Mouse (Mus musculus): ENCODE data around the gene Plppr1. TPM values are rescaled to one million over a fixed set of nuclear protein-coding genes. Genes with fewer than 3 reads are reported as not detected.
A peak's percentile ranks its signal among the peaks of the same experiment; 100 is the strongest.

Gene Plppr1
- polyA plus RNA-seq, 1 experiment from 2014 or later, result 76.7 TPM

- Histone ChIP-seq H3K36me3 (replicated peaks; ENCODE audit: control insufficient read depth, insufficient read depth) (no peaks in the 10 kb centered on the region), H3K9ac (no peak overlapping the region), H3K4me2 (replicated peaks) (no peak overlapping the region), H3K4me1 (replicated peaks; ENCODE audit: control insufficient read depth, insufficient read depth, low read length) (no peaks in the 10 kb centered on the region), H3K4me3 (replicated peaks; ENCODE audit: low read length) (no peak overlapping the region), H3K27me3 (ENCODE audit: control insufficient read depth, insufficient read depth, low read length) (no peaks in the 10 kb centered on the region), H3K27ac (no peak overlapping the region), H3K9me3 (ENCODE audit: control insufficient read depth, low read length) (no peaks in the 10 kb centered on the region)
- no peak for DNase-seq (ENCODE audit: low spot score)
- 71% methylated on average over 1 of the region's 1 CpGs for WGBS
- ATAC-seq (ENCODE audit: low FRiP score), result no peak
Measured at GRCm38 (mm10) chr4:49156781-49157180, 97.7 kb downstream of the Plppr1 start.

GRCm38 (mm10) chr4:49163285-49163684, 104.2 kb downstream of the Plppr1 start:
- H3K4me1 ChIP-seq (replicated peaks; ENCODE audit: control insufficient read depth, insufficient read depth, low read length), result no peaks in the 10 kb centered on the region
- 79% methylated on average over 3 of the region's 3 CpGs for WGBS
- no peak overlapping the region for H3K4me3 ChIP-seq (replicated peaks; ENCODE audit: low read length)
- H3K4me2 ChIP-seq (replicated peaks), result no peak overlapping the region
- no peak overlapping the region for H3K27ac ChIP-seq
- no peak overlapping the region for H3K9ac ChIP-seq
- ATAC-seq (ENCODE audit: low FRiP score), result no peak
- no peak for DNase-seq (ENCODE audit: low spot score)
- H3K36me3 ChIP-seq (replicated peaks; ENCODE audit: control insufficient read depth, insufficient read depth), result no peaks in the 10 kb centered on the region
- H3K9me3 ChIP-seq (ENCODE audit: control insufficient read depth, low read length), result no peaks in the 10 kb centered on the region
- no peaks in the 10 kb centered on the region for H3K27me3 ChIP-seq (ENCODE audit: control insufficient read depth, insufficient read depth, low read length)

DNA sequence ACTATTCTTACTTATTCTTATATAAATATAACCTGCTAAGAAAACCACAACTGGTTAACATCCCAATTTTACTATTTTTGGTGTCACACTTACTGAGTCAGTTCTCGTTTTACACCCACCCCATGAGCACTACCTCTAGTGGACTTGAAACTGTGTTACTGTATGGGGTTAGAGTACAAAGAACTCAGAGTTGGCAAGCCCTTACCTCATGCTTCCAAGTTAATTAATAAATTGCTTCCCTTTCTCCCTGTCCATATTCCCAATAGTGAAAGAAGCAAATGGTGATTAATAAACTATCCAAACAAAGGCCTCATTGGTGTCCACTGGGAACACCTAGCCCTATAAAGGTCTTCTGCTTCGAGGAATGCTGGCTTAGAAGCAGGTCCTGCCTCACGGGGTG, 107.3 kb downstream of the Plppr1 start:
- no peak overlapping the region for H3K4me2 ChIP-seq (replicated peaks)
- no peak for ATAC-seq (ENCODE audit: low FRiP score)
- no peak overlapping the region for H3K9ac ChIP-seq
- no peak for DNase-seq (ENCODE audit: low spot score)
- H3K36me3 ChIP-seq (replicated peaks; ENCODE audit: control insufficient read depth, insufficient read depth), result no peaks in the 10 kb centered on the region
- no peak overlapping the region for H3K27ac ChIP-seq
- no peak overlapping the region for H3K4me3 ChIP-seq (replicated peaks; ENCODE audit: low read length)
- no peaks in the 10 kb centered on the region for H3K4me1 ChIP-seq (replicated peaks; ENCODE audit: control insufficient read depth, insufficient read depth, low read length)
- WGBS, result 72% methylated on average over 3 of the region's 3 CpGs
- H3K27me3 ChIP-seq (ENCODE audit: control insufficient read depth, insufficient read depth, low read length), result no peaks in the 10 kb centered on the region
- H3K9me3 ChIP-seq (ENCODE audit: control insufficient read depth, low read length), result no peaks in the 10 kb centered on the region

- ATAC-seq (ENCODE audit: low FRiP score) (no peak), DNase-seq (ENCODE audit: low spot score) (no peak)
- H3K27ac ChIP-seq, result no peak overlapping the region
- H3K4me2 ChIP-seq (replicated peaks), result no peak overlapping the region
- WGBS, result 83% methylated on average over 5 of the region's 5 CpGs
- H3K27me3 ChIP-seq (ENCODE audit: control insufficient read depth, insufficient read depth, low read length), result no peaks in the 10 kb centered on the region
- H3K4me3 ChIP-seq (replicated peaks; ENCODE audit: low read length), result no peak overlapping the region
- no peak overlapping the region for H3K9ac ChIP-seq
- H3K36me3 ChIP-seq (replicated peaks; ENCODE audit: control insufficient read depth, insufficient read depth), result no peaks in the 10 kb centered on the region
- H3K4me1 ChIP-seq (replicated peaks; ENCODE audit: control insufficient read depth, insufficient read depth, low read length), result no peaks in the 10 kb centered on the region
- no peaks in the 10 kb centered on the region for H3K9me3 ChIP-seq (ENCODE audit: control insufficient read depth, low read length)
Measured at GRCm38 (mm10) chr4:49167030-49167429, 108.0 kb downstream of the Plppr1 start.

- no peaks in the 10 kb centered on the region for H3K36me3 ChIP-seq (replicated peaks; ENCODE audit: control insufficient read depth, insufficient read depth)
- no peaks in the 10 kb centered on the region for H3K9me3 ChIP-seq (ENCODE audit: control insufficient read depth, low read length)
- H3K4me3 ChIP-seq (replicated peaks; ENCODE audit: low read length), result no peak overlapping the region
- ATAC-seq (ENCODE audit: low FRiP score) (no peak), DNase-seq (ENCODE audit: low spot score) (no peak)
- H3K27ac ChIP-seq, result no peak overlapping the region
- H3K4me1 ChIP-seq (replicated peaks; ENCODE audit: control insufficient read depth, insufficient read depth, low read length), result no peaks in the 10 kb centered on the region
- H3K27me3 ChIP-seq (ENCODE audit: control insufficient read depth, insufficient read depth, low read length), result no peaks in the 10 kb centered on the region
- H3K4me2 ChIP-seq (replicated peaks), result no peak overlapping the region
- WGBS, result 64% methylated on average over 1 of the region's 1 CpGs
- no peak overlapping the region for H3K9ac ChIP-seq
Measured at GRCm38 (mm10) chr4:49169498-49169897, 110.4 kb downstream of the Plppr1 start.

GRCm38 (mm10) chr4:49178101-49178500, 119.0 kb downstream of the Plppr1 start:
- Histone ChIP-seq H3K27me3 (ENCODE audit: control insufficient read depth, insufficient read depth, low read length) (no peaks in the 10 kb centered on the region), H3K4me3 (replicated peaks; ENCODE audit: low read length) (no peak overlapping the region), H3K4me2 (replicated peaks) (no peak overlapping the region), H3K36me3 (replicated peaks; ENCODE audit: control insufficient read depth, insufficient read depth) (no peaks in the 10 kb centered on the region), H3K9me3 (ENCODE audit: control insufficient read depth, low read length) (no peaks in the 10 kb centered on the region), H3K4me1 (replicated peaks; ENCODE audit: control insufficient read depth, insufficient read depth, low read length) (peaks cover 7% of the 10 kb centered on the region; the same call in 1 of the 2 replicates), H3K9ac (no peak overlapping the region), H3K27ac (no peak overlapping the region)
- 88% methylated on average over 2 of the region's 2 CpGs for WGBS
- no peak for DNase-seq (ENCODE audit: low spot score)
- no peak for ATAC-seq (ENCODE audit: low FRiP score)

GRCm38 (mm10) chr4:49178891-49179290, 119.8 kb downstream of the Plppr1 start:
- Histone ChIP-seq H3K4me2 (replicated peaks) (no peak overlapping the region), H3K27me3 (ENCODE audit: control insufficient read depth, insufficient read depth, low read length) (no peaks in the 10 kb centered on the region), H3K4me3 (replicated peaks; ENCODE audit: low read length) (no peak overlapping the region), H3K4me1 (replicated peaks; ENCODE audit: control insufficient read depth, insufficient read depth, low read length) (peaks cover 7% of the 10 kb centered on the region; the same call in 1 of the 2 replicates), H3K36me3 (replicated peaks; ENCODE audit: control insufficient read depth, insufficient read depth) (no peaks in the 10 kb centered on the region), H3K9ac (no peak overlapping the region), H3K27ac (no peak overlapping the region), H3K9me3 (ENCODE audit: control insufficient read depth, low read length) (no peaks in the 10 kb centered on the region)
- ATAC-seq (ENCODE audit: low FRiP score), result no peak
- WGBS, result 59% methylated on average over 3 of the region's 3 CpGs
- DNase-seq (ENCODE audit: low spot score), result no peak

GRCm38 (mm10) chr4:49179471-49180181, 120.6 kb downstream of the Plppr1 start:
- DNase-seq (ENCODE audit: low spot score) (no peak), ATAC-seq (ENCODE audit: low FRiP score) (no peak)
- Histone ChIP-seq H3K4me1 (replicated peaks; ENCODE audit: control insufficient read depth, insufficient read depth, low read length) (peaks cover 7% of the 10 kb centered on the region; the same call in 1 of the 2 replicates), H3K9ac (no peak overlapping the region), H3K36me3 (replicated peaks; ENCODE audit: control insufficient read depth, insufficient read depth) (no peaks in the 10 kb centered on the region), H3K27me3 (ENCODE audit: control insufficient read depth, insufficient read depth, low read length) (no peaks in the 10 kb centered on the region), H3K4me3 (replicated peaks; ENCODE audit: low read length) (no peak overlapping the region), H3K4me2 (replicated peaks) (no peak overlapping the region), H3K9me3 (ENCODE audit: control insufficient read depth, low read length) (no peaks in the 10 kb centered on the region), H3K27ac (no peak overlapping the region)
- WGBS, result 78% methylated on average over 2 of the region's 2 CpGs

DNA sequence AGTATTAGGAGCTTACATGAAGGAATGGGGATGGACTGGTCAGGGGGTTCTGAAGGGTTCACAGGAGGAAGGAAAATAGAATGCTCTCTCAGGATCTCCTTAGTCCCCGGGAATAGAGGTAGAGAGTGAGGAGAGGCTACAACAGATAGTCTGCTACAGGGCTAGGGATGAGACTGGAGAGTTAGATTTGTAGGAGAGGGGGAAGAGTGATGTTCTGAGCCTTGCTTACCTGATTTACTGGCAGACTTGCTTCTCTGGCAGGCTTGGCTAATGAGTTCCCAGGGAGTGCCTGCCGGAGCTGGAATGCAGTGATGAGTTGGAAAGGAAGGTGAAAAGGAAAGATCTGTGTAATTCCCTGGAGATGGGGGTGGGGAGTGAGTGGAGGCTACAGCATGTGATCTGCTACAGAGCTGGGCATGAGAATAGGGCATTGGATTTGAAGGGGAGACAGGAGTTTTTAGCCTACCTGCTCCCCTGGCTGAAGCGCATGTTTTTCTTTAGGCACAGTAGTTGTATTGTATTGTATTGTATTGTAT, 131.0 kb downstream of the Plppr1 start:
- no peak overlapping the region for H3K9ac ChIP-seq
- no peak overlapping the region for H3K4me2 ChIP-seq (replicated peaks)
- H3K36me3 ChIP-seq (replicated peaks; ENCODE audit: control insufficient read depth, insufficient read depth), result no peaks in the 10 kb centered on the region
- peak overlapping the region; percentile 64; the same call in 1 of the 2 replicates for H3K27ac ChIP-seq
- H3K4me3 ChIP-seq (replicated peaks; ENCODE audit: low read length), result no peak overlapping the region
- WGBS, result 56% methylated on average over 3 of the region's 3 CpGs
- H3K4me1 ChIP-seq (replicated peaks; ENCODE audit: control insufficient read depth, insufficient read depth, low read length), result 0 out of 2 replicates have a peak, but pooled peaks cover 6% of the 10 kb centered on the region
- H3K9me3 ChIP-seq (ENCODE audit: control insufficient read depth, low read length), result no peaks in the 10 kb centered on the region
- DNase-seq (ENCODE audit: low spot score) (no peak), ATAC-seq (ENCODE audit: low FRiP score) (0 out of 2 replicates have a peak, but pooled peaks have one; percentile 51)
- no peaks in the 10 kb centered on the region for H3K27me3 ChIP-seq (ENCODE audit: control insufficient read depth, insufficient read depth, low read length)
